Mouse (Mus musculus) cortical plate, adult 2 months (tissue): Measurements from ENCODE around the gene Cflar.

ENCODE experiments used
- CTCF ChIP-seq: fragments of 200-500 bp; IDR thresholded peaks from 2 replicates; pipeline ENCODE4 v1.5.1; 2011; ENCODE audit warnings: mild to moderate bottlenecking, control low read depth, low read length; ENCODE audit not compliant: insufficient read depth; ENCODE audit errors: extremely low read depth
- POLR2A ChIP-seq: fragments of 200-500 bp; IDR thresholded peaks from 2 replicates; pipeline ENCODE4 v1.6.1; 2011; ENCODE audit warnings: mild to moderate bottlenecking, low read length, control low read depth; ENCODE audit not compliant: insufficient read depth; ENCODE audit errors: extremely low read depth

DNA sequence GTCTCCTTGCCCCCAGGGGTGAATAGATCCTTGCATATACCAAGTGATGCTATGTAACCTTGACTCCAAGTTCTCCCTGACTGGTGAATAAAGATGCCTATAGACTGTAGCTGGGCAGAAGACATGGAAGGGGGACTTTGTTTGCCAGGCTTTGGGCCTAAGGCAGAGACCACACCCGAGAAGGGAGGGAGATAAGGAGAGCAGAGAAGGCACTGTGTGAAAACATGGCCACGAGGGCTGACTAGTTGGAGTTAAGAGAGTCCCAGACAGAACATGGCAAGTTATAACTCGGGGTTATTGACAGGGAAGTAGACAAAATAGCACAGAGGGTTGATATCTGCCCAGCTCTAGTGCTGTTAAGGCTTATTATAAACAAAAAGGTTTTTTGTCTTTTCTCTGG, 11.3 kb upstream of the Cflar start:
- TF ChIP-seq CTCF (no peak), POLR2A (no peak)
